In genomic region chr4:63480098-63480844, GRCm38 (mm10) we compare ENCODE assay signal across 8 mouse cellular contexts. TPM values are rescaled to one million over a fixed set of nuclear protein-coding genes. Genes with fewer than 3 reads are reported as not detected.
A peak's percentile ranks its signal among the peaks of the same experiment; 100 is the strongest.
DNase-seq lines count a peak whose midpoint lies in the region; ATAC-seq lines count a peak whose summit lies in the region.

No protein-coding gene starts in this region.

- peak; percentile 61 to 86 for DNase-seq in adrenal gland, adult (ENCODE audit: inconsistent age in 2 of 2, low spot score in 1 of 2)
- no peak for DNase-seq in adrenal gland, adult 8-10 months
- DNase-seq in ZHBTc4 (ENCODE audit: low read depth, low spot score) = peak; percentile 73
- peak; percentile 47 to 56 for DNase-seq in heart, postnatal 36 days
- DNase-seq in kidney, postnatal 4 days = peak; percentile 69 to 77
- DNase-seq in skeletal muscle tissue, adult 2 months (ENCODE audit: low read depth, low spot score) = peak; percentile 10

- no peak overlapping the region for H3K27ac ChIP-seq in embryonic facial prominence, embryonic 12.5 days

- H3K4me1 ChIP-seq in embryonic facial prominence, embryonic 12.5 days = peaks cover 17% of the 10 kb centered on the region

- H3K36me3 ChIP-seq in embryonic facial prominence, embryonic 12.5 days = no peaks in the 10 kb centered on the region

- H3K27me3 ChIP-seq in embryonic facial prominence, embryonic 12.5 days = no peaks in the 10 kb centered on the region

- intact Hi-C loops in heart, postnatal 36 days (cut with DNase I) = loop anchor here (5.0 kb wide), 1 partner anchor 113 kb away; no protein-coding TSS in a partner anchor

- no peaks in the 10 kb centered on the region for H3K9me3 ChIP-seq in embryonic facial prominence, embryonic 12.5 days

- ATAC-seq in embryonic facial prominence, embryonic 12.5 days (ENCODE audit: insufficient number of reproducible peaks, insufficient read depth, low FRiP score, low TSS enrichment) = no peak
- ATAC-seq in megakaryocyte-erythroid progenitor cell, adult 5-6 weeks (replicated peaks; ENCODE audit: low FRiP score, low TSS enrichment, poor library complexity, severe bottlenecking) = peak; percentile 59

- no peak overlapping the region for H3K4me3 ChIP-seq in embryonic facial prominence, embryonic 12.5 days

- 39% methylated on average over 11 of the region's 11 CpGs for WGBS in embryonic facial prominence, embryonic 12.5 days

- peak overlapping the region; percentile 7; the same call in 1 of the 2 replicates for H3K9ac ChIP-seq in embryonic facial prominence, embryonic 12.5 days

- H3K4me2 ChIP-seq in embryonic facial prominence, embryonic 12.5 days (replicated peaks) = no peak overlapping the region

RNA-seq across cellular contexts. Expression of gene Whrn, which starts 15.5 kb away (rescaled TPM):
- total RNA-seq in adrenal gland, adult 8-10 months (2022) = 10 to 100 TPM; 56.7 to 95.9 (median 78.5) TPM
- 7.1 and 8.6 TPM in 2 replicates for polyA plus RNA-seq in embryonic facial prominence, embryonic 12.5 days (2016; fragmentation: Nextera tagmentation; extraction: Ambion mirVana)
- 10 to 100 TPM; 26.3 to 33.2 TPM for total RNA-seq in heart, postnatal 36 days (2021)
- 0.15 and 0.82 TPM in 2 replicates for total RNA-seq in megakaryocyte-erythroid progenitor cell, adult 5-6 weeks (2014; fragmentation: Nextera tagmentation)
- total RNA-seq in megakaryocyte-erythroid progenitor cell, adult 5-6 weeks (2017) = not detected in 2 replicates

Comparison
In these comparisons a context has a peak if more than half of its experiments do, and no peak if none do; other contexts are left out.
1. RNA of gene Whrn, which starts 15.5 kb away (total RNA-seq): 56.7 to 95.9 TPM in adrenal gland, adult 8-10 months and 26.3 to 33.2 TPM in heart, postnatal 36 days; 0.15 to 0.82 TPM in megakaryocyte-erythroid progenitor cell, adult 5-6 weeks; every median in the first group is over 10 times any median in the second.